Mouse (Mus musculus) spleen, postnatal 36 days (tissue): ENCODE data around the gene Ankrd40.

Experiments
- DNase-seq, 2 experiments: peaks; one replicate each; pipeline ENCODE4 v3.0.0; 2022; ENCODE audit warnings: low spot score in 2 of 2, mixed read lengths in 1 of 2

Ankrd40 gene

GRCm38 (mm10) chr11:94327693-94328643 is at the start of gene Ankrd40:
Gene Ankrd40, plus strand, starts transcription at chr11:94328001.
- peak; percentile 81 to 83 for DNase-seq

GRCm38 (mm10) chr11:94281199-94282181 is 46.3 kb upstream of the Ankrd40 start, which contains the start of gene Gm21885:
Gene Gm21885, plus strand, starts transcription at chr11:94281873.
- DNase-seq: no peak

GRCm38 (mm10) chr11:94282291-94282690 is 45.5 kb upstream of the Ankrd40 start:
- DNase-seq: no peak

DNA sequence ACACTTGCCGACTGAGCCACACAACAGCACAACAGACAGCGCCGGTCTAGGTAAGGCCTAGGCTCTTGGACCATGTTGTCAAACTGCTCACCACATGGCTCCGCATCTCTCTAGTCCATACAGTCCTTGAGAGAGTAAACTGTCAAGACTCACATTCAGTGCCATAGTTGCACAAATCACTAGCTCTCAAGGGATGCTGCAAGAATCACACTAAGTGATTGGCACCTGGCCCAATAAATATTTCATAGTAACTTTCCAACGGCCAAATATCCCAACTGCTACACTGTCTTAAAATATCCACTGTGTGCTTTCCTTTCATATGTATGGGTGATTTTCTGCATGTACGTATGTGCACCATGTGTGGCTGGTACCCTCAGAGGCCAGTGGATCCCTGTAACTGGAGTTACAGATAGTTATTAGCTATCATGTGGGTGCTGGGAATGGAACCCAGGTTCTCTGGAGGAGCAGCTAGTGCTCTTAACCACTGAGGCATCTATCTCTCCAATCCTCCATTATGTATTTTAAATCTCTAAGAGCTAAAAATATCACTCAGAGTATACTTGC is 44.2 kb upstream of the Ankrd40 start:
- no peak for DNase-seq

GRCm38 (mm10) chr11:94285886-94286574 is 41.8 kb upstream of the Ankrd40 start:
- no peak for DNase-seq

DNA sequence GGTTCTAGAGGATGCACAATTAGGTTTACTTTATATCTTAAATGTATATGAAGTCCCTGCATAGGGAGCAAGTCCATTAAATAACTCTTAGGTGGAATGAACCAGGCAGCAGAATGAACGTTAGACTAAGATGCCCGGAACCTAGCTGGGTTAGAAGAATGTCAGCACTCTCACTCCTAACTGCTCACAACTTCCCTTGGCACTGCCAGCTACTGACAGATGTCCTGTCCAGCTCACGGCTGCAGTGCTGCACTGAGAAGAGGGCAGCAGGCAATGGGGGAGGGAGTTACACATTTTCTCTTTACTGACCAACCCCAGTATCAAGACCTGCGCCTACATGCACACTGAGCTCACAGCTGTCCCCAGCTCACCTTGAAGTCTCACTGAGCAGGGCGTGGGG is 40.7 kb upstream of the Ankrd40 start:
- no peak for DNase-seq

DNA sequence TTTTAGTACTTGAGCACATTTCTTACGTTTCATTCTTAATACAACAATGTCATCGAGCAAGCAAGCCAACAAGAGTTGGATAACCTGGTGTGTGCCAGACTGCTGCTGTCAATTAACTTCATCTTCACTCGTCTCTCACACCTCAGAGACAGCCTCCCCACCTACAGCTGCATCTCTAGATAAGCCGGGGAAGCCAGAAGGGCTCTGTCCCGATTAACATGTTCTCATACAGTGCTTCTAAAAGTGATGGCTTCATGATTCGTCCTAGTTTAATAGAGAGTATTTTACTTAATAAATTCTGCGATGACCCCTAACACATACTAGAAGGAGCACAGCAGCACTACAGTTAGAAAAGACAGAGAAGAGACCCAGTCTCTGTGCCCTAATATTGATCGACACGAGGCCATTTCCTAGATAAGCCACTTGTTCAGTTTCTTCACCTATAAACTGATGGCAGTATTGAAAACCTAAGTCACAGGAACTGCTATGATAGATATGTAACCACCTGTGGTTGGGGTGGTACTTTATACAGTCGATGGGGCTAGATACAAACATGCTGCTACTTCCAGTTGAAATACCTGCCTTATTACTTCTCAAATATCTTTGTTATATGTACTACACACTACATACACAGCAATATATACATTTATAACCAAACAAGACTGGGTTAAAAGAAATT is 37.6 kb upstream of the Ankrd40 start:
- DNase-seq: peak; percentile 37 to 60

GRCm38 (mm10) chr11:94294996-94295845 is 32.6 kb upstream of the Ankrd40 start:
- no peak for DNase-seq

DNA sequence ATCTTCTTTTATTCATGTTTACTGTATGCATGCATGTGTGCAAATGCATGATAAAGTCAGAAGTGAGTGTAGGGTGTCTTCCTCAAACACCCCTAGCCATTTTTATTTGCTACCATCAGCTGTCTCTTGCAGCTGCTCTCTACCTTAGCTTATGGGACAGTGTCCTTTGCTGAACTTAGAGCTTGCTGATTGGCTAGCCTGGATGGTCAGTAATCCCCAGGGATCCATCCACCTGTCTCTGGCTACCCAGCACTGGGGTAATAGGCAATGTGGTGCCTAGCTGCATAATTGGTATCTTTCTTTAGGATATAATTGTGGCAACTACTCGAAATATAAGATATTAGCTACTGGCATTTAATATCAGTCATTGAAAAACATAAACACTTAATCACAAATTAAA is 15.1 kb upstream of the Ankrd40 start:
- no peak for DNase-seq

DNA sequence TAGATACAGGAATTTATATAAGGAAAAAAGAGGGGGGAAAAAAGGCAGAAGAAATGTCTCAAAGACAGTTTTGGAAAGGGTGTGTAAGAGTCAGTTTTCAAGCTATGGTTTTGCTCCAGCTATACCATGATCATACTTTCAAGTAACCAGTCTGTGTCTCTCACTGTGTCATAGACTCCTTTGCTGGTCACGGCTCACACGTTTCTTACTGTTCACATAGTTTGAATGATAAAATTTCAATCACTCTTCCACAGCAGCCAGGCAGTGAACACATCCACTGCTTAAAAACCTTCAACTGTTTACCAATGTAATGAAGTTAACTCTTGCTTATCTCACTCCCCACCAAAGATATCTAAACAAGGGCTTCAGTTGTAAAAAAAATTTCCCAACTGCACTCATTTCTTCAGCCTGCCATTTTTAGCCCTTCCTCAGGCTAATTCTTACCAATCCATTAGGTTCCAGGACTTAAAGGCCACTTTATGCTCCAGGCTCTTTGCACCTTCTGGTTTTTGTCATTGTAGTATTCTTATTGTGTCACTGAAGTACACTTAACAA is 13.6 kb upstream of the Ankrd40 start:
- DNase-seq: no peak

GRCm38 (mm10) chr11:94315308-94315707 is 12.5 kb upstream of the Ankrd40 start:
- DNase-seq: no peak

- DNase-seq: no peak
These were observed 11.3 kb upstream of the Ankrd40 start for GRCm38 (mm10) chr11:94316528-94316927.

- DNase-seq: no peak
These were observed 10.8 kb upstream of the Ankrd40 start for GRCm38 (mm10) chr11:94317014-94317413.

DNA sequence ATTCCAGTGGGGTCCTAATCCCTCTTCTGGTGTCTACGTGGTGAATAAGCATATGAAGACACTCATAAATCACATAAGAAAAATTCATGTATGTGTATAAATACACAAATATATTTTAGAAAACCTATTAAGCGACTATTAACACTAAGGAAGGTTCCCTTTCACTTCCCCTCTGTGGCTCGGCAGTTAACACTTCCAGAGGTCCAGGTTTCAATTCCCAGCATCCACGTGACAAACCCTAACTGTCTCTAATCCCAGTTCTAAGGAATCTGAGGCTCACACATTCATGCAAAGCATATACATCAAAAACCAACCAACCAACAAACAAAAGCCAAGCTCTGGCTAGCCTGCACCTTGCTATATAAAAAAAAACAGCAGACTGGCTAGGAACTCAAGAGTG is 10.3 kb upstream of the Ankrd40 start:
- no peak for DNase-seq

DNA sequence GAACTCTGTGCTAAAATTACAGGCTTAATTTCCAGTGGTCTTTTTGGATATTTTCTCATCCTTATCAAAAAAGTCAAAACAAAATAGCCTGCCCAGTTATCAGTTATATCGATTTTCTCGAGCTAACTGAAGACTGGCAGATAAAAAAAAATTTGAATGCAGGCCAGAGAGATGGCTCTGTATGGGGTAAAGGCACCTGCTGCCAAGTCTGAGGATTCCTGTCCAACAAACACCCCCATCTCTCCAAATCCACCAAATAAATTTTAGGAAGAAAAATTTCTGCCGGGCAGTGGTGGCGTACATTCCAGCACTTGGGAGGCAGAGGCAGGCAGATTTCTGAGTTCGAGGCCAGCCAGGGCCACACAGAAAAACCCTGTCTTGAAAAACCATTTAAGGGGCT is 9.7 kb upstream of the Ankrd40 start:
- no peak for DNase-seq

GRCm38 (mm10) chr11:94320969-94321930 is 6.6 kb upstream of the Ankrd40 start:
- peak in 1 of 2 experiments; percentile 15 for DNase-seq

DNA sequence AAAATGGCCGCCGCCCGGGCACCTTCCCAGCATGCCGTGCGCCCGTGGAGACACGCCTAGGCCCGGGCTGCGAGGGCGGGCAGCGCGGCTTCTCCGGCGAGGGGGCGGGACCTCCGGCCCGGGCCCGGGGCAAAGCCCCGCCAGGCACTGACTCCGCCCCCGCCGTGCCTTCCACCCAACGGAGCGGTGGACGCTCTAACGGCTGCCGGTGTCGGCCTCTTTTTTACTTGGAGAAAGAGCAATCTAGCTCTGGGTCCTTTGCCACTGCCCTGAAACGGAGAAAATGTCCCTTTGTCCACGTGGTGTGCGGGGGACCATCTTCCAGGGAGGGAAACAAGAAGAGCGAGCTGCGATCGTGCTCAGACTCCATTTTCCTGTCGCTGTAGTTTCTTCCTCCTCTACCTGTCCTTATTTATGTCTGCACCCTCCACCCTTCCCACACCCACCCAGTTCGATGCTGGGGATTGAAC is 5.8 kb upstream of the Ankrd40 start, which contains the start of gene Luc7l3:
Gene Luc7l3, minus strand, starts transcription at position 58 of the 470 bp plus-strand sequence.
- peak; percentile 93 to 95 for DNase-seq

DNA sequence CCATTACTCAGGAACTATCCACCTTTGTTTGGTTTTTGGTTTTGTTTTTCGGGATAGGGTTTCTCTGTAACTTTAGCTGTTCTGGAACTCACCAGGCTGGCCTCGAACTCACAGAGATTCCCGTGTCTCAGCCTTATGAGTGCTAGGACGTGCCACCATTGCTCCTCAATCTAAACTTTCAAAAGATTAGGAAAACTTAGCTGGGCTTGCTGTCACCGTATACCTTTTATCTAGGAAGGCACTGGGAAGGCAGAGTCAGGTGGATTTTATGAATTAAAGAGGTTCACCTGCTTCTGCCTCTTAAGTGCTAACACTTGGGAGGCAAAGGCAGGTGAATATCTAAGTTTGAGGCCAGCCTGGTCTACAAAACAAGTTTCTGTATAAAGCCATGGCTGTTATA is 5.2 kb upstream of the Ankrd40 start:
- DNase-seq: no peak
